Mouse (Mus musculus): ENCODE data around the gene 1520401A03Rik. TPM values are rescaled to one million over a fixed set of nuclear protein-coding genes. Genes with fewer than 3 reads are reported as not detected.
A peak's percentile ranks its signal among the peaks of the same experiment; 100 is the strongest.

Gene 1520401A03Rik
- total and polyA plus RNA-seq, 2 experiments from 2014 or later, result not detected

GRCm38 (mm10) chr17:23673424-23674073 lies 49.0 kb downstream of the 1520401A03Rik start, which contains the start of the genes Hcfc1r1 and Thoc6:
Hcfc1r1 (plus strand) TSS chr17:23673596.
Thoc6 (minus strand) TSS chr17:23673882.
- TF ChIP-seq EP300 (IDR thresholded peaks at IDR 0.05; ENCODE audit: low read depth) (peak; percentile 94), CTCF (IDR thresholded peaks at IDR 0.05; ENCODE audit: low read depth) (no peak)

GRCm38 (mm10) chr17:23672761-23673160 lies 49.8 kb downstream of the 1520401A03Rik start:
- Histone ChIP-seq H3K4me2 (ENCODE audit: low read depth, low read length) (peak overlapping the region; percentile 80), H3K36me3 (replicated peaks; ENCODE audit: control insufficient read depth, insufficient read depth, low read length) (peaks cover 32% of the 10 kb centered on the region), H3K27ac (ENCODE audit: low read depth) (no peak overlapping the region), H3K9ac (replicated peaks; ENCODE audit: low read depth, low read length) (no peak overlapping the region), H3K27me3 (ENCODE audit: control insufficient read depth, insufficient read depth, low read length) (no peaks in the 10 kb centered on the region), H3K4me3 (ENCODE audit: low read depth, low read length) (peak overlapping the region; percentile 69), H3K4me1 (ENCODE audit: control insufficient read depth, insufficient read depth) (peaks cover 24% of the 10 kb centered on the region; the same call in 1 of the 2 replicates), H3K9me3 (replicated peaks; ENCODE audit: control insufficient read depth, low read length) (no peaks in the 10 kb centered on the region)
- TF ChIP-seq EP300 (IDR thresholded peaks at IDR 0.05; ENCODE audit: low read depth), result no peak
- TF ChIP-seq CTCF (IDR thresholded peaks at IDR 0.05; ENCODE audit: low read depth), result no peak
- DNase-seq (ENCODE audit: low spot score) (no peak), ATAC-seq (ENCODE audit: insufficient read depth, low read depth) (no peak)
- 56% methylated on average over 3 of the region's 3 CpGs for WGBS

More at GRCm38 (mm10) chr17:23673424-23674073, 49.0 kb downstream of the 1520401A03Rik start, which contains the start of the genes Hcfc1r1 and Thoc6:
- ATAC-seq (ENCODE audit: insufficient read depth, low read depth), result peak; percentile 87
- Histone ChIP-seq H3K27me3 (ENCODE audit: control insufficient read depth, insufficient read depth, low read length) (peaks cover 6% of the 10 kb centered on the region; the same call in 1 of the 2 replicates), H3K27ac (ENCODE audit: low read depth) (peak within 1 kb of the TSS; percentile 97), H3K4me3 (ENCODE audit: low read depth, low read length) (peak within 1 kb of the TSS; percentile 69), H3K36me3 (replicated peaks; ENCODE audit: control insufficient read depth, insufficient read depth, low read length) (peaks cover 25% of the 10 kb centered on the region), H3K9me3 (replicated peaks; ENCODE audit: control insufficient read depth, low read length) (no peaks in the 10 kb centered on the region), H3K4me1 (ENCODE audit: control insufficient read depth, insufficient read depth) (peaks cover 24% of the 10 kb centered on the region; the same call in 1 of the 2 replicates), H3K9ac (replicated peaks; ENCODE audit: low read depth, low read length) (peak within 1 kb of the TSS; percentile 87), H3K4me2 (ENCODE audit: low read depth, low read length) (peak within 1 kb of the TSS; percentile 80)
- WGBS, result under 1% methylated on average over 45 of the region's 45 CpGs
- peak; percentile 98 for DNase-seq (ENCODE audit: low spot score)

GRCm38 (mm10) chr17:23671519-23671918 lies 51.1 kb downstream of the 1520401A03Rik start:
- no peak overlapping the region for H3K27ac ChIP-seq (ENCODE audit: low read depth)
- TF ChIP-seq CTCF (IDR thresholded peaks at IDR 0.05; ENCODE audit: low read depth), result no peak
- TF ChIP-seq EP300 (IDR thresholded peaks at IDR 0.05; ENCODE audit: low read depth), result no peak
- no peak overlapping the region for H3K9ac ChIP-seq (replicated peaks; ENCODE audit: low read depth, low read length)
- peaks cover 45% of the 10 kb centered on the region for H3K36me3 ChIP-seq (replicated peaks; ENCODE audit: control insufficient read depth, insufficient read depth, low read length)
- peaks cover 24% of the 10 kb centered on the region; the same call in 1 of the 2 replicates for H3K4me1 ChIP-seq (ENCODE audit: control insufficient read depth, insufficient read depth)
- H3K9me3 ChIP-seq (replicated peaks; ENCODE audit: control insufficient read depth, low read length), result no peaks in the 10 kb centered on the region
- DNase-seq (ENCODE audit: low spot score) (no peak), ATAC-seq (ENCODE audit: insufficient read depth, low read depth) (no peak)
- H3K4me2 ChIP-seq (ENCODE audit: low read depth, low read length), result no peak overlapping the region
- WGBS, result 87% methylated on average over 3 of the region's 3 CpGs
- H3K27me3 ChIP-seq (ENCODE audit: control insufficient read depth, insufficient read depth, low read length), result no peaks in the 10 kb centered on the region
- no peak overlapping the region for H3K4me3 ChIP-seq (ENCODE audit: low read depth, low read length)

GRCm38 (mm10) chr17:23670516-23671074 lies 52.0 kb downstream of the 1520401A03Rik start:
- DNase-seq (ENCODE audit: low spot score), result no peak
- H3K9ac ChIP-seq (replicated peaks; ENCODE audit: low read depth, low read length), result no peak overlapping the region
- WGBS, result 89% methylated on average over 7 of the region's 7 CpGs
- no peak overlapping the region for H3K4me2 ChIP-seq (ENCODE audit: low read depth, low read length)
- H3K4me3 ChIP-seq (ENCODE audit: low read depth, low read length), result no peak overlapping the region
- peaks cover 51% of the 10 kb centered on the region for H3K36me3 ChIP-seq (replicated peaks; ENCODE audit: control insufficient read depth, insufficient read depth, low read length)
- TF ChIP-seq CTCF (IDR thresholded peaks at IDR 0.05; ENCODE audit: low read depth), result no peak
- TF ChIP-seq EP300 (IDR thresholded peaks at IDR 0.05; ENCODE audit: low read depth), result no peak
- ATAC-seq (ENCODE audit: insufficient read depth, low read depth), result no peak
- H3K9me3 ChIP-seq (replicated peaks; ENCODE audit: control insufficient read depth, low read length), result no peaks in the 10 kb centered on the region
- H3K27me3 ChIP-seq (ENCODE audit: control insufficient read depth, insufficient read depth, low read length), result no peaks in the 10 kb centered on the region
- H3K27ac ChIP-seq (ENCODE audit: low read depth), result no peak overlapping the region
- peaks cover 17% of the 10 kb centered on the region; the same call in 1 of the 2 replicates for H3K4me1 ChIP-seq (ENCODE audit: control insufficient read depth, insufficient read depth)

GRCm38 (mm10) chr17:23665511-23665910 lies 57.1 kb downstream of the 1520401A03Rik start:
- ATAC-seq (ENCODE audit: insufficient read depth, low read depth), result no peak
- Histone ChIP-seq H3K4me1 (ENCODE audit: control insufficient read depth, insufficient read depth) (no peaks in the 10 kb centered on the region), H3K36me3 (replicated peaks; ENCODE audit: control insufficient read depth, insufficient read depth, low read length) (peaks cover 45% of the 10 kb centered on the region), H3K27me3 (ENCODE audit: control insufficient read depth, insufficient read depth, low read length) (peaks cover 23% of the 10 kb centered on the region), H3K9me3 (replicated peaks; ENCODE audit: control insufficient read depth, low read length) (no peaks in the 10 kb centered on the region), H3K4me2 (ENCODE audit: low read depth, low read length) (no peak overlapping the region), H3K4me3 (ENCODE audit: low read depth, low read length) (no peak overlapping the region), H3K27ac (ENCODE audit: low read depth) (no peak overlapping the region), H3K9ac (replicated peaks; ENCODE audit: low read depth, low read length) (no peak overlapping the region)
- TF ChIP-seq EP300 (IDR thresholded peaks at IDR 0.05; ENCODE audit: low read depth), result no peak
- TF ChIP-seq CTCF (IDR thresholded peaks at IDR 0.05; ENCODE audit: low read depth), result no peak
- DNase-seq (ENCODE audit: low spot score), result no peak
- WGBS, result 80% methylated on average over 14 of the region's 14 CpGs
